Mouse (Mus musculus) E14TG2a.4 (cell line): ENCODE results near the gene Csk.

ENCODE experiments used
- H3K27me3 ChIP-seq: 2 replicates; pipeline ENCODE4 v1.6.1; 2014; ENCODE audit warnings: low read length, control low read depth; ENCODE audit not compliant: insufficient read depth
- H3K36me3 ChIP-seq: 2 replicates; pipeline ENCODE4 v1.6.1; 2014; ENCODE audit warnings: low read length, control low read depth; ENCODE audit not compliant: insufficient read depth
- H3K4me1 ChIP-seq: replicated peaks from 2 replicates; pipeline ENCODE4 v1.6.1; 2014; ENCODE audit warnings: low read depth, low read length, control low read depth
- H3K4me3 ChIP-seq: replicated peaks from 2 replicates; pipeline ENCODE4 v1.5.1; 2014; ENCODE audit warnings: mild to moderate bottlenecking, low read length
- H3K9me3 ChIP-seq: 2 replicates; pipeline ENCODE4 v1.6.1; 2014; ENCODE audit warnings: low read length, control low read depth
- CTCF ChIP-seq: conservative IDR thresholded peaks from 2 replicates; pipeline ENCODE4 v1.5.1; 2014; ENCODE audit warnings: low read length
- NANOG ChIP-seq: IDR thresholded peaks from 2 replicates; pipeline ENCODE4 v1.6.1; 2014; ENCODE audit warnings: borderline replicate concordance, low read length, mixed read lengths
- POU5F1 ChIP-seq: IDR thresholded peaks from 2 replicates; pipeline ENCODE4 v1.6.1; 2014; ENCODE audit warnings: low read length, borderline replicate concordance

Csk gene

GRCm38 (mm10) chr9:57654966-57655365 lies 1.5 kb upstream of the Csk start:
- Histone ChIP-seq H3K9me3 (no peaks in the 10 kb centered on the region), H3K4me3 (no peak overlapping the region), H3K36me3 (no peaks in the 10 kb centered on the region), H3K27me3 (peaks cover 13% of the 10 kb centered on the region), H3K4me1 (peaks cover 54% of the 10 kb centered on the region)
- TF ChIP-seq CTCF (no peak), POU5F1 (no peak), NANOG (no peak)

GRCm38 (mm10) chr9:57652855-57653254 lies 576 bp downstream of the Csk start:
- Histone ChIP-seq H3K9me3 (no peaks in the 10 kb centered on the region), H3K4me3 (peak overlapping the region; percentile 68; the same call in 1 of the 2 replicates), H3K4me1 (peaks cover 54% of the 10 kb centered on the region), H3K27me3 (peaks cover 21% of the 10 kb centered on the region), H3K36me3 (no peaks in the 10 kb centered on the region)
- TF ChIP-seq CTCF (no peak), NANOG (no peak), POU5F1 (no peak)

- TF ChIP-seq POU5F1 (no peak), CTCF (no peak), NANOG (no peak)
- Histone ChIP-seq H3K27me3 (peaks cover 25% of the 10 kb centered on the region), H3K4me1 (peaks cover 55% of the 10 kb centered on the region), H3K4me3 (no peak overlapping the region), H3K36me3 (no peaks in the 10 kb centered on the region), H3K9me3 (no peaks in the 10 kb centered on the region)
These were observed 1.1 kb downstream of the Csk start for GRCm38 (mm10) chr9:57652351-57652750.

DNA sequence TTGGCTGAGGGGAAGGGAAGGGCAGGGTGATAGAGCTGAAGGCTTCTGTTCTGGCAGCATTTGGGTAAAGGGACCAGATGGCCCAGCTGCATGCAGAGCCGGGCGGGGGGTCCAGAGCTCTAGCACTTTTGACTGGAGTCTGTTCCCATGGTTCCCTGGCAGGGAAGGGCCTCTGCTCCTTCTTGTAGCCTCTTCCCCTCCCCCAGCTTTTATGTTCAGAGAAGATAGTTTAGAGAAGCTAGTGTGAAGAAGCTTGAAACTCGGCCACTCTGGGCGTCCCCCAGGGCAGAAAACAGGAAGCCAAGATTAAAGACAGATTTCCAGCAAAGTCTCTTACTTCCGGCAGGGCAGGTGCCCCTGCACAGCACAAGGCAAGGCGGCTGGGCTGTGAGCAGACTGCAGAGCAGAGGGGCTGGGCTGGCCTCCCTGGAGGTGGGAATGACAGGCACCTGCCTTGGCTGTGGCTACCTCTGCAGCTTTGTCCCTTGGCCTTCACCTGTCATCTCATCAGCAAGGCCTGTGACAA lies 2.6 kb downstream of the Csk start:
- no peaks in the 10 kb centered on the region for H3K9me3 ChIP-seq
- H3K36me3 ChIP-seq = no peaks in the 10 kb centered on the region
- peaks cover 37% of the 10 kb centered on the region for H3K27me3 ChIP-seq
- no peak overlapping the region for H3K4me3 ChIP-seq
- no peak for TF ChIP-seq NANOG
- TF ChIP-seq POU5F1 = no peak
- no peak for TF ChIP-seq CTCF
- peaks cover 61% of the 10 kb centered on the region for H3K4me1 ChIP-seq

DNA sequence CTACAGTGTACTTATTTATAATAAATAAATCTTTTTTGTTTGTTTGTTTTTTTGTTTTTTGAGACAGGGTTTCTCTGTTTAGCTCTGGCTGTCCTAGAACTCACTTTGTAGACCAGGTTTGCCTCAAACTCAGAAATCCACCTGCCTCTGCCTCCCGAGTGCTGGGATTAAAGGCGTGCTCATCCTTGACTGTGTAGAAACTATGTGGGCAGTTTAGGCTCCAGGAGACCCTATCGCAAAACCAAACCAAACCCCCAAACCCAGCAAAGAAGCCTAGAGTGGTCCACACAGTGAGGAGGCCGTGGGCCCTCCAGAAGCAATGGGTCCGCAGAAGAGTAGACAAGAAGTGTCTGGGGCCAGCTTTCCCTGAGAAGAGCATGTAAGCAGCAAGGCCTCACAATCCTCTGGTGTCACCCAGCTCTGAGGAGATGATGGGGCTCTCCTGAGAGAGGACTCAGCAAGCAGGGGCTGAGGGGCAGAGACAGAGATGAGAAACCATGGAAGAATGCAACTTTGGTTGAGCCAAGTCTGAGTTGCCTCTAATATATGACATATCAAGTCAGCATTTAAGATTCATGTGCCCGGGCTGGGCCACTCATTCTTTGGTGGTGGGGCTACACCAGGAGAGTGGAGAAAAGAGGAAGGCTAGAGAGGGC lies 3.2 kb downstream of the Csk start:
- H3K4me3 ChIP-seq = no peak overlapping the region
- no peaks in the 10 kb centered on the region for H3K9me3 ChIP-seq
- no peak for TF ChIP-seq NANOG
- no peak for TF ChIP-seq CTCF
- TF ChIP-seq POU5F1 = no peak
- H3K36me3 ChIP-seq = no peaks in the 10 kb centered on the region
- peaks cover 64% of the 10 kb centered on the region for H3K4me1 ChIP-seq
- H3K27me3 ChIP-seq = peaks cover 37% of the 10 kb centered on the region

- Histone ChIP-seq H3K36me3 (no peaks in the 10 kb centered on the region), H3K4me1 (peaks cover 62% of the 10 kb centered on the region), H3K27me3 (peaks cover 28% of the 10 kb centered on the region), H3K9me3 (no peaks in the 10 kb centered on the region), H3K4me3 (no peak overlapping the region)
- TF ChIP-seq NANOG (no peak), CTCF (no peak), POU5F1 (no peak)
These were observed 5.9 kb downstream of the Csk start for GRCm38 (mm10) chr9:57647286-57648108.

- peaks cover 64% of the 10 kb centered on the region for H3K4me1 ChIP-seq
- no peaks in the 10 kb centered on the region for H3K9me3 ChIP-seq
- no peak for TF ChIP-seq CTCF
- no peak for TF ChIP-seq POU5F1
- no peak for TF ChIP-seq NANOG
- H3K36me3 ChIP-seq = peaks cover 6% of the 10 kb centered on the region; the same call in 1 of the 2 replicates
- peaks cover 28% of the 10 kb centered on the region for H3K27me3 ChIP-seq
- H3K4me3 ChIP-seq = no peak overlapping the region
These were observed 6.8 kb downstream of the Csk start for GRCm38 (mm10) chr9:57646551-57647103.

DNA sequence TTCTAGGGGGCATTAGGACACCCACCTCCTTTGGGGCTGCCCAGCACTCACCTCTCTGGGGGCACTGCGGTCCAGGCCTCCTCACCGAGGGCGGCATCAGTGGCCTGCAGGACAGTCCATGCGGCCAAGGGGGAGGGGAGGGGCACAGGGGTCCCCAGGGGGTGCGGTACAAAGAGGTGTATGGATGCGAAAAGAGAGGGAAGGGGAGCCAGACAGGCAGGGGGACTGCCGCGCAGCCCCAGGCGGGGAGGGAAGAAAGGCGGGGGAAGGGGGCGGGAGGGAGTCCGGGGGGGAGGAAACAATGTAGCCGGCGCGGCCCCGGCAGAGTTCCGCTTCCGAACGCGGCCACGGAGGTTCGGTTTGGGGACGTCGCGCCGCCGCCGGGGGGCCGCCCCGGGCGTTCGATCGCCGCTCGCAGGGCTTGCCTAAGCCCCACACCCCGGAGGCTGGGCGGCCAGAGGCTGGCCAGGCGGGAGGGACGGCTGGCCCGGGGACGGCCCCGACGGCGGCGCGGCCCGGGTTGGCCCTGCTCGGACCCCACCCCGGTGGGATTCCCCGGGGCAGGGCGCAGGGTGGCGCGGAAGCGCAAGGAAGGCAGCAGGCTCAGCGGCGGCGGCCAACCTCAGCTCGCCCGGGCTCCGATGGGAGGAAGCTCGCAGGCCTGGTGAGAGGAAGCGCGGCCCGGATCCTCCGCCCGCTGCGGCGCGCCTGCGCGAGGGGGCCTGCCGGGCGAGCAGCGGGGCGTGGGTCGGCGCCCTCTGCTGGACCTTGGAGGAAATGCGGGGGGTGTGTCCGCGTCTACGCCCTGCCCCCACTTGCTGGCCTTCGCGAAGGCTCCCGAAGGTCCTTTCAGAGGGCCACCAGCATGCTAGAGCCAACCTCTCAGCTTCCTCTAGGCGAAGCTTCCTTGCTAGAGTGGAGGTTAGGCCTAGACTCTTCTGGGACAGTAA lies 8.2 kb downstream of the Csk start:
- TF ChIP-seq NANOG = no peak
- peak; percentile 47 for TF ChIP-seq CTCF
- TF ChIP-seq POU5F1 = no peak
- Histone ChIP-seq H3K4me3 (peak overlapping the region; percentile 95), H3K27me3 (peaks cover 28% of the 10 kb centered on the region), H3K4me1 (peaks cover 64% of the 10 kb centered on the region), H3K36me3 (peaks cover 10% of the 10 kb centered on the region; the same call in 1 of the 2 replicates), H3K9me3 (no peaks in the 10 kb centered on the region)
